Mouse (Mus musculus) thymus, postnatal 36 days (tissue): ENCODE measurements around the gene Brox.
A peak's percentile ranks its signal among the peaks of the same experiment; 100 is the strongest.

ENCODE experiments used
- DNase-seq, 2 experiments: peaks; one replicate each; pipeline ENCODE4 v3.0.0; 2022; ENCODE audit warnings: mixed read lengths in 2 of 2

Brox gene

GRCm38 (mm10) chr1:183267666-183268065 lies 29.4 kb downstream of the Brox start:
- no peak for DNase-seq

GRCm38 (mm10) chr1:183265921-183266467 lies 31.1 kb downstream of the Brox start:
- peak; percentile 51 to 68 for DNase-seq

GRCm38 (mm10) chr1:183264145-183265008 lies 32.7 kb downstream of the Brox start:
- DNase-seq, result no peak

GRCm38 (mm10) chr1:183252574-183252973 lies 44.5 kb downstream of the Brox start:
- DNase-seq, result no peak

GRCm38 (mm10) chr1:183251818-183252217 lies 45.3 kb downstream of the Brox start:
- DNase-seq, result no peak

GRCm38 (mm10) chr1:183250612-183251011 lies 46.5 kb downstream of the Brox start:
- no peak for DNase-seq

- DNase-seq, result no peak
These were observed 48.9 kb downstream of the Brox start for GRCm38 (mm10) chr1:183248144-183248543.

GRCm38 (mm10) chr1:183243293-183243692 lies 53.8 kb downstream of the Brox start:
- DNase-seq, result peak in 1 of 2 experiments; percentile 16

GRCm38 (mm10) chr1:183237901-183238300 lies 59.2 kb downstream of the Brox start:
- DNase-seq, result no peak

- DNase-seq, result no peak
These were observed 60.6 kb downstream of the Brox start for GRCm38 (mm10) chr1:183236460-183236859.

GRCm38 (mm10) chr1:183233679-183234174 lies 63.3 kb downstream of the Brox start:
- DNase-seq, result no peak

GRCm38 (mm10) chr1:183232985-183233678 lies 63.9 kb downstream of the Brox start:
- DNase-seq, result no peak

- DNase-seq, result no peak
These were observed 69.6 kb downstream of the Brox start for GRCm38 (mm10) chr1:183227469-183227868.
